Mouse (Mus musculus) CH12F3 (cell line): ENCODE results near the gene Ibsp.

Experiments
- in situ Hi-C: fragments of 300-500 bp; cut with MboI; formaldehyde crosslinking; loops from 2 replicates; pipeline ENCODE4 v1.14.3; 2020; ENCODE audit warnings: low sequenced_read_pairs

Ibsp gene

GRCm38 (mm10) chr5:104298994-104299393, at the start of gene Ibsp:
Ibsp (plus strand) TSS chr5:104299171.
- in situ Hi-C loops: no loop called here

GRCm38 (mm10) chr5:104251811-104252210, 47.2 kb upstream of the Ibsp start:
- in situ Hi-C loops: no loop called here

GRCm38 (mm10) chr5:104256585-104256984, 42.4 kb upstream of the Ibsp start:
- in situ Hi-C loops: no loop called here

- in situ Hi-C loops: no loop called here
These were observed 37.0 kb upstream of the Ibsp start for GRCm38 (mm10) chr5:104261908-104262461.

- in situ Hi-C loops: no loop called here
These were observed 35.8 kb upstream of the Ibsp start for GRCm38 (mm10) chr5:104263014-104263776.

- in situ Hi-C loops: no loop called here
These were observed 4.8 kb upstream of the Ibsp start for GRCm38 (mm10) chr5:104294201-104294600.

GRCm38 (mm10) chr5:104314073-104314472, 15.1 kb downstream of the Ibsp start:
- in situ Hi-C loops: no loop called here

GRCm38 (mm10) chr5:104325029-104325428, 26.1 kb downstream of the Ibsp start, which contains the start of gene Mepe:
Mepe (plus strand) TSS chr5:104325329.
- in situ Hi-C loops: loop anchor here (25.0 kb wide), 2 partner anchors 338 to 987 kb away; partner anchors contain the start of gene Hsd17b13

- in situ Hi-C loops: loop anchor here (25.0 kb wide), 2 partner anchors 340 to 985 kb away; partner anchors contain the start of gene Hsd17b13
These were observed 27.9 kb downstream of the Ibsp start for GRCm38 (mm10) chr5:104326884-104327283.

GRCm38 (mm10) chr5:104327389-104327788, 28.4 kb downstream of the Ibsp start:
- in situ Hi-C loops: loop anchor here (25.0 kb wide), 2 partner anchors 340 to 985 kb away; partner anchors contain the start of gene Hsd17b13

- in situ Hi-C loops: loop anchor here (25.0 kb wide), 2 partner anchors 341 to 984 kb away; partner anchors contain the start of gene Hsd17b13
These were observed 28.9 kb downstream of the Ibsp start for GRCm38 (mm10) chr5:104327876-104328275.

- in situ Hi-C loops: loop anchor here (25.0 kb wide), 2 partner anchors 341 to 984 kb away; partner anchors contain the start of gene Hsd17b13
These were observed 29.4 kb downstream of the Ibsp start for GRCm38 (mm10) chr5:104328317-104328850.

- in situ Hi-C loops: loop anchor here (25.0 kb wide), 2 partner anchors 342 to 983 kb away; partner anchors contain the start of gene Hsd17b13
These were observed 30.4 kb downstream of the Ibsp start for GRCm38 (mm10) chr5:104329381-104329780.

GRCm38 (mm10) chr5:104330088-104330487, 31.1 kb downstream of the Ibsp start:
- in situ Hi-C loops: loop anchor here (25.0 kb wide), 2 partner anchors 343 to 982 kb away; partner anchors contain the start of gene Hsd17b13

GRCm38 (mm10) chr5:104332296-104332695, 33.3 kb downstream of the Ibsp start:
- in situ Hi-C loops: loop anchor here (25.0 kb wide), 2 partner anchors 345 to 980 kb away; partner anchors contain the start of gene Hsd17b13

- in situ Hi-C loops: loop anchor here (25.0 kb wide), 2 partner anchors 346 to 979 kb away; partner anchors contain the start of gene Hsd17b13
These were observed 34.3 kb downstream of the Ibsp start for GRCm38 (mm10) chr5:104333231-104333640.

- in situ Hi-C loops: loop anchor here (25.0 kb wide), 2 partner anchors 346 to 979 kb away; partner anchors contain the start of gene Hsd17b13
These were observed 34.7 kb downstream of the Ibsp start for GRCm38 (mm10) chr5:104333643-104334042.

- in situ Hi-C loops: loop anchor here (25.0 kb wide), 2 partner anchors 347 to 978 kb away; partner anchors contain the start of gene Hsd17b13
These were observed 35.5 kb downstream of the Ibsp start for GRCm38 (mm10) chr5:104334516-104334915.

- in situ Hi-C loops: loop anchor here (25.0 kb wide), 2 partner anchors 349 to 976 kb away; partner anchors contain the start of gene Hsd17b13
These were observed 37.0 kb downstream of the Ibsp start for GRCm38 (mm10) chr5:104335962-104336361.

- in situ Hi-C loops: loop anchor here (25.0 kb wide), 2 partner anchors 350 to 975 kb away; partner anchors contain the start of gene Hsd17b13
These were observed 38.5 kb downstream of the Ibsp start for GRCm38 (mm10) chr5:104337491-104337890.

GRCm38 (mm10) chr5:104339009-104339408, 40.0 kb downstream of the Ibsp start:
- in situ Hi-C loops: loop anchor here (25.0 kb wide), 2 partner anchors 352 to 973 kb away; partner anchors contain the start of gene Hsd17b13
